ENCODE assay signal across 8 mouse cellular contexts in the genomic region with DNA sequence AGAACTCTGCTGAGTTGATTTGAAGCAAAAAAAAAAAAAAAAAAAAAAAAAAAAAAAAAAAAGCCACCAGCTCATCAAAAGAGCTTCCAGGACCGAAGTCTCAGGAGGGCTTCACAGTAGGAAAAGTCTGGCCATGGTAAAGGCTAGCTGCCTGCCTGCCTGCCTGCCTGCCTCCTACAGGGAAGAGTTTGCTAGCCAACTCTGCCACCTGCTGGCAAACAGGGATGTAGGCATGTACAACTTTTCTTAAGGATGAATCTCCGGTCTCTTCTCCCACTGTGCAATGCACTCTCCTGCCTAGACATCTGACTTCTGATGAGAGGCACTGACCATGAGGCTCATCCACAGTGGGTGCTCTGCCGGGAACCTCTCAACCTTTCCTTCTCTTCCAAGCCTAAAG.
A peak's percentile ranks its signal among the peaks of the same experiment; 100 is the strongest.
DNase-seq lines count a peak whose midpoint lies in the region; ATAC-seq and TF ChIP-seq lines count a peak whose summit lies in the region.

No protein-coding gene starts in this region.

- peak; percentile 15 for DNase-seq in G1E (ENCODE audit: low spot score)
- DNase-seq in embryonic facial prominence, embryonic 14.5 days (ENCODE audit: low spot score), result peak; percentile 88
- peak; percentile 89 for DNase-seq in kidney, postnatal 0 days (ENCODE audit: low spot score)
- peak; percentile 66 to 72 for DNase-seq in lung, adult 18-20 months
- peak; percentile 46 to 63 for DNase-seq in urinary bladder, postnatal 36 days (ENCODE audit: low spot score in 2 of 2)

- no peaks in the 10 kb centered on the region for H3K27me3 ChIP-seq in G1E (ENCODE audit: insufficient read depth, low read length)
- no peaks in the 10 kb centered on the region for H3K27me3 ChIP-seq in embryonic facial prominence, embryonic 14.5 days (replicated peaks; ENCODE audit: control insufficient read depth, insufficient read depth, low read length)
- H3K27me3 ChIP-seq in heart, embryonic 15.5 days, result peaks cover 9% of the 10 kb centered on the region; the same call in 1 of the 2 replicates
- no peaks in the 10 kb centered on the region for H3K27me3 ChIP-seq in kidney, postnatal 0 days (ENCODE audit: insufficient read depth, low read length)
- H3K27me3 ChIP-seq in neural tube, embryonic 15.5 days (replicated peaks), result no peaks in the 10 kb centered on the region

- no peak overlapping the region for H3K4me3 ChIP-seq in G1E (ENCODE audit: low read depth, low read length)
- no peak overlapping the region for H3K4me3 ChIP-seq in bone marrow, adult 2 months (replicated peaks; ENCODE audit: control insufficient read depth, low read depth, low read length)
- no peak overlapping the region for H3K4me3 ChIP-seq in embryonic facial prominence, embryonic 14.5 days (ENCODE audit: low read depth, low read length)
- H3K4me3 ChIP-seq in heart, embryonic 15.5 days, result no peak overlapping the region
- H3K4me3 ChIP-seq in kidney, postnatal 0 days (replicated peaks; ENCODE audit: low read depth, low read length), result no peak overlapping the region
- no peak overlapping the region for H3K4me3 ChIP-seq in neural tube, embryonic 15.5 days (replicated peaks)

- H3K9ac ChIP-seq in embryonic facial prominence, embryonic 14.5 days (ENCODE audit: low read depth, low read length), result no peak overlapping the region
- H3K9ac ChIP-seq in heart, embryonic 15.5 days, result no peak overlapping the region
- no peak overlapping the region for H3K9ac ChIP-seq in kidney, postnatal 0 days (ENCODE audit: low read depth, low read length)
- H3K9ac ChIP-seq in neural tube, embryonic 15.5 days (replicated peaks), result no peak overlapping the region

- peaks cover 9% of the 10 kb centered on the region for H3K9me3 ChIP-seq in G1E (replicated peaks)
- no peaks in the 10 kb centered on the region for H3K9me3 ChIP-seq in embryonic facial prominence, embryonic 14.5 days (ENCODE audit: control insufficient read depth, low read length)
- H3K9me3 ChIP-seq in heart, embryonic 15.5 days (replicated peaks), result no peaks in the 10 kb centered on the region
- H3K9me3 ChIP-seq in kidney, postnatal 0 days (replicated peaks; ENCODE audit: low read length), result no peaks in the 10 kb centered on the region
- no peaks in the 10 kb centered on the region for H3K9me3 ChIP-seq in neural tube, embryonic 15.5 days (replicated peaks)

- TF ChIP-seq CTCF in G1E (IDR thresholded peaks at IDR 0.05; ENCODE audit: low read depth, low read length), result peak; percentile 28; the same call in 1 of the 2 replicates
- TF ChIP-seq CTCF in bone marrow, adult 2 months (IDR thresholded peaks at IDR 0.05; ENCODE audit: control insufficient read depth, insufficient read depth, low read length), result peak; percentile 62
- peak; percentile 95 for TF ChIP-seq CTCF in kidney, postnatal 0 days (IDR thresholded peaks at IDR 0.05; ENCODE audit: low read depth)

- peak; percentile 45; the same call in 1 of the 2 replicates for ATAC-seq in G1E (ENCODE audit: extremely low read depth, insufficient number of reproducible peaks, low FRiP score, poor library complexity, severe bottlenecking)
- peak; percentile 77 for ATAC-seq in embryonic facial prominence, embryonic 14.5 days (ENCODE audit: low read depth)
- ATAC-seq in heart, embryonic 15.5 days (replicated peaks; ENCODE audit: insufficient number of reproducible peaks, insufficient read depth, low FRiP score, low read depth), result peak; percentile 61
- peak; percentile 66 for ATAC-seq in kidney, postnatal 0 days (replicated peaks; ENCODE audit: low FRiP score, low read depth)
- ATAC-seq in neural tube, embryonic 15.5 days (ENCODE audit: low FRiP score), result peak; percentile 43; the same call in 1 of the 2 replicates

- H3K27ac ChIP-seq in bone marrow, adult 2 months (ENCODE audit: control insufficient read depth, insufficient read depth, low read depth, low read length, poor library complexity), result no peak overlapping the region
- no peak overlapping the region for H3K27ac ChIP-seq in embryonic facial prominence, embryonic 14.5 days (replicated peaks; ENCODE audit: low read depth, low read length)
- no peak overlapping the region for H3K27ac ChIP-seq in heart, embryonic 15.5 days
- no peak overlapping the region for H3K27ac ChIP-seq in kidney, postnatal 0 days
- no peak overlapping the region for H3K27ac ChIP-seq in neural tube, embryonic 15.5 days (replicated peaks)

- H3K4me2 ChIP-seq in embryonic facial prominence, embryonic 14.5 days (ENCODE audit: low read depth, low read length), result no peak overlapping the region
- no peak overlapping the region for H3K4me2 ChIP-seq in heart, embryonic 15.5 days
- H3K4me2 ChIP-seq in kidney, postnatal 0 days (ENCODE audit: low read length), result no peak overlapping the region
- H3K4me2 ChIP-seq in neural tube, embryonic 15.5 days, result no peak overlapping the region

- no peak for TF ChIP-seq POLR2A in bone marrow, adult 2 months (IDR thresholded peaks at IDR 0.05; ENCODE audit: borderline replicate concordance, control insufficient read depth, low read depth, low read length)

- H3K36me3 ChIP-seq in G1E (replicated peaks), result peaks cover 11% of the 10 kb centered on the region
- peaks cover 7% of the 10 kb centered on the region; the same call in 1 of the 2 replicates for H3K36me3 ChIP-seq in embryonic facial prominence, embryonic 14.5 days (ENCODE audit: control insufficient read depth, insufficient read depth, low read length)
- H3K36me3 ChIP-seq in heart, embryonic 15.5 days, result no peaks in the 10 kb centered on the region
- H3K36me3 ChIP-seq in kidney, postnatal 0 days (ENCODE audit: insufficient read depth, low read length), result no peaks in the 10 kb centered on the region
- H3K36me3 ChIP-seq in neural tube, embryonic 15.5 days, result no peaks in the 10 kb centered on the region; the same call in 1 of the 2 replicates

- no peaks in the 10 kb centered on the region for H3K4me1 ChIP-seq in G1E (ENCODE audit: insufficient read depth, low read depth, low read length)
- H3K4me1 ChIP-seq in bone marrow, adult 2 months (ENCODE audit: control insufficient read depth, insufficient read depth, low read length), result no peaks in the 10 kb centered on the region
- H3K4me1 ChIP-seq in embryonic facial prominence, embryonic 14.5 days (ENCODE audit: control insufficient read depth, insufficient read depth, low read length), result peaks cover 4% of the 10 kb centered on the region; the same call in 1 of the 2 replicates
- peaks cover 14% of the 10 kb centered on the region; the same call in 1 of the 2 replicates for H3K4me1 ChIP-seq in heart, embryonic 15.5 days (replicated peaks)
- H3K4me1 ChIP-seq in kidney, postnatal 0 days (replicated peaks; ENCODE audit: insufficient read depth, low read length), result no peaks in the 10 kb centered on the region
- peaks cover 23% of the 10 kb centered on the region for H3K4me1 ChIP-seq in neural tube, embryonic 15.5 days

- 20% methylated on average over 3 of the region's 3 CpGs for WGBS in bone marrow, adult 2 months
- WGBS in embryonic facial prominence, embryonic 14.5 days, result 14% methylated on average over 3 of the region's 3 CpGs
- WGBS in heart, embryonic 15.5 days, result 20% methylated on average over 3 of the region's 3 CpGs
- 6% methylated on average over 3 of the region's 3 CpGs for WGBS in kidney, postnatal 0 days
- 17% methylated on average over 3 of the region's 3 CpGs for WGBS in neural tube, embryonic 15.5 days

Comparison
In these comparisons a context has a peak if more than half of its experiments do, and no peak if none do; other contexts are left out.
1. DNase-seq: peak in every context shown above with its lines; median percentile 89 in kidney, postnatal 0 days; 88 in embryonic facial prominence, embryonic 14.5 days; 69 in lung, adult 18-20 months; 54 in urinary bladder, postnatal 36 days; 15 in G1E.
2. CTCF ChIP-seq: peak in every context shown above with its lines; median percentile 95 in kidney, postnatal 0 days; 62 in bone marrow, adult 2 months; 28 in G1E.